Mouse (Mus musculus) cortical plate, adult 2 months (tissue): ENCODE data around the gene Cactin.

Source experiments
- CTCF ChIP-seq: fragments of 200-500 bp; IDR thresholded peaks from 2 replicates; pipeline ENCODE4 v1.5.1; 2011; ENCODE audit warnings: mild to moderate bottlenecking, control low read depth, low read length; ENCODE audit not compliant: insufficient read depth; ENCODE audit errors: extremely low read depth
- POLR2A ChIP-seq: fragments of 200-500 bp; IDR thresholded peaks from 2 replicates; pipeline ENCODE4 v1.6.1; 2011; ENCODE audit warnings: mild to moderate bottlenecking, low read length, control low read depth; ENCODE audit not compliant: insufficient read depth; ENCODE audit errors: extremely low read depth

GRCm38 (mm10) chr10:81323141-81323775 is 2.4 kb downstream of the Cactin start:
- TF ChIP-seq POLR2A = no peak
- no peak for TF ChIP-seq CTCF
